Mouse (Mus musculus): ENCODE measurements around the gene Lysmd4.

DNA sequence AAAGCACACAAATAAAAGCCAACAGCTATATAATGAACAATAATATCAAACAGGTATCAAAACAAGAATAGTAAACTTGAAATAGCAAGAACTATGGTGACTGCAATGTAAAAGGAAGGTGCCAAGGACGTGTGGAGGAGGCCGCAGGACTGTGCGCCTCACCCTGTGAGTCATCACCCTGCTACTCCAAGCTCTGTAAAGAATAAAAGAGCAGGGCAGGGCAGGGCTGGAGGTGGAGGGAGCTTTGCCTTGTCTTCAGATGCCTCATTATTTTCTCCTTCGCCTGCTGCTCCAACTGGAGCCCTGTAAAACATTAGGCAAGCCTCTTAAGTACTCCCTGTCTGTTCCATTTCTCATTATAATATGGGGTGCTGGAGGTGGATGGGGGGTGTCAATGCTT lies 65.1 kb downstream of the Lysmd4 start:
- TF ChIP-seq POLR2A (IDR thresholded peaks at IDR 0.05; ENCODE audit: borderline replicate concordance, extremely low read depth, low read depth, low read length) (no peak), CTCF (IDR thresholded peaks at IDR 0.05; ENCODE audit: insufficient read depth, low read length) (no peak)
